Mouse (Mus musculus) gastrocnemius, postnatal 10 days (tissue): ENCODE data around the gene Gm5089. TPM values are rescaled to one million over a fixed set of nuclear protein-coding genes. Genes with fewer than 3 reads are reported as not detected.

Experiments
- DNase-seq: peaks from one replicate; pipeline ENCODE4 v3.0.0; 2021; ENCODE audit warnings: mixed read lengths
- long read RNA-seq, 2 experiments: library from polyadenylated mRNA; stranded (forward); transcript quantifications; one replicate each; pipeline ENCODE4 v2.0.0; 2021
- total RNA-seq, 2 experiments: library from RNA; stranded (reverse); gene quantifications; 2 replicates each; pipeline ENCODE4 v1.2.3; 2021

Gene Gm5089
- not detected for total RNA-seq
- long read RNA-seq, experiment 1: 0 reads
- long read RNA-seq, experiment 2: 0 reads

DNA sequence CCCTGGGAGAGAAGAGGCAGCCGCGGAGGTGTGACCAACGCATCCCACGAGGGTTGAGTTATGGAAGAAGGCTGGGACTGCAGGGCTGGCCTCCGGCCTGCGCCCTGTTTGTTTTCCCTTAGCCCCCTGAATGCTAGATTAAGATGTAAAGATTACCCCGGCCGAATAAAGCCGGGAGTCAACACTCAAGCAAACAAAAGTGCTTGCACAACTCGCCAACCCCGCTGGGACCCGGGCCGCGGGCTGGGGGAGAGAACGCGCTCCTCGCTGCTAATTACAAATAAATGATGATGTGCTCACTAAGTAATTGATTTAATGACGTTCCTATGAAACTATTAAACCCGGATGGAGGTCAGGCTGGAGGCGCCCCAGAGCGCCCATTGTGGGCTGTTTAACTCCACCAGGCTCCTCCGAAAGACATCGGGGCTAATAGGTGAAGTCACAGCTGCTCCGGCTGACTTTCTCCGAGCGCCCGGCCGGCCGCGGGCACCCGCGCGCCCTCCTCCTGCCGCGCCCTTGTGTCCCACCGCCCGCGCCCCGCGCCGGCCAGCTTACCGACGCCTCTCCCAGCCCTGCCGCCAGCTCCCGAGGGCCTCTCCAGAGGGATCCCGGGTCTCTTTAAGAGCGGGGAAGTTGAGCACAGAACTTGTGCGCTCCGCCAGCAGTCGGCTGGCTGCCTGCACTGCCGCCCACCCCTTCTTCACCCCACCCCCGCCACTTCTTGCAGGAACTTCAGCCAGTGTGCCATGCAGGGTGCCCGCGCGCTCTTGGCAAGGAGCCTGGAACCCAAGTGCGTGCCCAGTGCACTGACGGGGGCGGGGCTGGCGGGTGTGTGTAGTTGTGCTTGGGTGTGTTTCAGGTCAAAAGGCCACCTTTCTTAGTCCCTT lies at the start of gene Gm5089:
Gene Gm5089, minus strand, starts transcription at position 620 of the 887 bp plus-strand sequence.
- peak; percentile 33 for DNase-seq

DNA sequence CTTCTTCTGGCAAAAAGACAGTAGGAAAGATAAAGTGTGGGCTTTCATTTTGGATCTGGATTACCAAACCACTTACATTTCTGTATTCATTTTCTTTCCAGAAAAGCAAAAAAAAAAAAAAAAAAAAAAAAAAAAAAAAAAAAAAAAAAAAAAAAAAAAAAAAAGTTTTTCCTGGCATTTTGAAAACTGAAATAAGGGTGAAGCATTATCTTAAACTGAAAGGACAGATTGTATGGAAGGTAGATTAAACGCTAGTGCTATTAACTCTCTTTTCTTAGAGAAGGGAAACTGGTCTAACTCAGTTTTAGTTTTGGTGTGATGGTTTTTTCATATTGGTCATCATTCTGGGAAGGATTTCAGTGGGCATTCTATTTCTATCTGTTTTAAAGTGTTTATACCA lies 41.1 kb upstream of the Gm5089 start:
- no peak for DNase-seq

DNA sequence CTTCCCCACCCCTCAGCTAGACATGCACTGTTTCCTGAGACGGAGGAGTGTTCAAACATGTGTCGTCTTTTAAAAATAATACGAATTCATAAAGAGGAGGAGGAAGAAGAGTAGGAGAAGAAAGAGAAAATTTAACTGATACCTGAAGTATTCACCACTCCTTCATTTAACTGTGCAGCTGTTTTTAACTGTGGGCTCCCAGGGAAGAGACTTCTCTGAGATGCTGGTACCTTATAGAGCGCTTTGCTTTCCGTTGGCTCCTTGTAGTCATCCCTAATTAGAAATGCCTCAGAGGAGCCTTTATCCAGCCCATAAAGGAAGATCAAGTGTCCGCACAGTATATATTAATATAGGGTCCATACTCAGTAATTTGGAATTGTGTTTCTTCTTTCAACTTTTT lies 40.6 kb upstream of the Gm5089 start:
- DNase-seq: no peak

DNA sequence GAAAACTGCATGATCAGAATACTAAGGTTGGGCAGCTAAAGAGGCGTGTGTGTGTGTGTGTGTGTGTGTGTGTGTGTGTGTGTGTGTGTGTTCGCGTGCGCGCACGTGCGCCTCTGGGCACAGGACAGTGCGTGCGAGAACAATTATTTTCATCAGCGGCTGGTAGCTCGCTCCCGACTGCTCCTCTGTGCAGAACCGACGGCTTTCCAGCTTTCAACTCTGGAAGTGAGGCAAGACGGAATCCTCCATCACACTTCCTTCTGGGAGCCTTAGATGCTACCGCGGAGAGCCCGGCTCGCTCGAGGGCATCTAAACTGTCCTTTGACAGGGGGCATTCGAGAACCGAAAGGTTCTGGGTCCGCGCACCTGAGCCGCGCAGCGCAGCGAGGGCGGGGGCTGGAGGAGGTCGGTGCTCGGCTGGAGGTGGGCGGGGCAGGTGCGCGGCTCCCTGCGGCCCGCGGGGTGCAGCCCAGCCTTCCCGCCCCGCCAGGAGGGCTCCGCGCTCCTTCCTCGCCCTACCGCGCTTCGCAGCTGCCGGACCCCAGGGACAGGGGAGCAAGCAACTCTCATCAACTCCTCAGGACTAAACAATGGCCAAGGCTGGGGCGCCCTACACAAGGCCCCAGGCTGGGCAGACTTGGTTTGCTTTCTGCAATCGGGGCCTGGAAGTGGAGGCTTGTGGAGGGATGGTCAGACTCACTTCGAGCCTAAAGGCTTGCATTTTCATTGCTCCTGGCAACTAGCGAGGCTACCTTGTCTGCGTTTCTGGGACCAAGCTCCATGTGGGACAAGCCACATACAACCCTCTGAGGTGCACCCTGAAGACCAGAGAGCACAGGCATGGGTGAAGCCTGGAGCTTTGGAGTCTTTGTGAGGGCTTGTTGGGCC lies 39.8 kb upstream of the Gm5089 start, which contains the start of gene Gm10837:
Gene Gm10837, plus strand, starts transcription at position 146 of the 888 bp plus-strand sequence.
- DNase-seq: no peak

DNA sequence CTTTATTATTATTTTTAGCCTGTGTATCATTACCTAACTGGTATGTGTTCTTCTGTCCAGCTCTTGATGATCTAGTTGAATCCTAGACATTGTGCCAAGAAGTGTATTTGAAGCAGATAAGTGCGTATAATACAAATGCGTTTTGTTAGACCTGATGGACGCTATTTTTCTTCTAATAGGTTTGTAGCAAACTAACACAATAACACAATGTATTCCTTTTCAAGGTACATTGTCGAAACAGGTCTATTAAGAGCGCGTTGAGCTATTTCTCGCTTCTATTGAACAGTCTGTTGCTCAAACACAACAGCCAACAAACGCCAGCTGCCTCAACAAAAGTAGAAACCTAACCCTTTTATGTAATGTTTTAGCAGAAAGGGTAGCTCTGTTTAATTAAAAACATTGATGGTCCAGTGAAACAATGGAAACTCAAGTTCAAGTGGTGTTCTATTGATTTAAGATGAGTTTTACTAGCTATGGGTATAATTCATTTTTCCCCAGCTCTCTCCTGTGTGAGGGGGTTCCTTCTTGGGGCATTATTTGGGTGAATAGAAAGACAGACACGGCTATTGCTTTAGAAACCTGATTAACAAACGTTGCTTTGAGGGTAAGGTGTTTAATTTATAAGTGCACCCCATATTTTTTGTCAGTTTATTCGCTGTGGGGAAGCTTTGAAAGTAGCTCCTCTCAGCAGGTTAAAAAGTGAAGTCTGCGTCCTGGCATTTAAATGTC lies 38.9 kb upstream of the Gm5089 start:
- DNase-seq: no peak

DNA sequence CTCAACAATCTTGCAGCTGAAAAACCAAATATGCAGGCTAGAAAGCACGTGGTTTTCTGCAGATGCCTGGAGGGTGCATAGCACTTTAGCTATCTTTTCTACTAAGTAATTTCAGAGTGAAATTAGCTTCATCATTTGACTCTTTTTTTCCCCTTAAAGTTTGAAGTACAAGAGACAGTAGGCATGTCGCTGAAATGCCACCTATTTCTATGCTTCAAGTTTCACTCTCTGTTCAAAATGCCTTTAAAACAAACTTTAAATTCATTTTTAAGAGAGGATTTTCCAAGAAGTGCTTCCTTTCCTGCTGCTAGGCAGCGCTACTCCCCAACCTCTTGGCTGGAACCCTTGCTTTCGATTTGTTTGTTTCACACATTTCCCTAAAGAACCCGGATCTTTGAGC lies 38.1 kb upstream of the Gm5089 start:
- no peak for DNase-seq

DNA sequence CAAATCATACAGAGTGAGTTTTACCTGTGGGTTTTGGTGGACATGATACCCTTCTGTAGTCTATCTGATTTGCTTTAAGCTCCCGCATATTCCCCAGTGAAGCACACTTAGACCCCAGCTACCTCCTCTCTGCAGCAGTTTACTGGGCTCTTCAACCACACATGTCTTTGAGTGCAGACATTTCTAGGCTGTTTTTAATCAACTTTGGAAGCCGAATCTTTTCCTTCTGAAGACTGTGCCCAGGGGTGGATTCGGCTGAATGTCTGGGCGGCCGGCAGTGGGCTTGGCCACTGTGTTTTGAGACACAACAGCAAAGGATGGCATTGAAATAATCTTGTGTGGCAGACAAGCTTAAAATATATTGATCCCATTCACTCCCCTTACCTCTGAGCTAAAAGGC lies 36.5 kb upstream of the Gm5089 start:
- DNase-seq: no peak

DNA sequence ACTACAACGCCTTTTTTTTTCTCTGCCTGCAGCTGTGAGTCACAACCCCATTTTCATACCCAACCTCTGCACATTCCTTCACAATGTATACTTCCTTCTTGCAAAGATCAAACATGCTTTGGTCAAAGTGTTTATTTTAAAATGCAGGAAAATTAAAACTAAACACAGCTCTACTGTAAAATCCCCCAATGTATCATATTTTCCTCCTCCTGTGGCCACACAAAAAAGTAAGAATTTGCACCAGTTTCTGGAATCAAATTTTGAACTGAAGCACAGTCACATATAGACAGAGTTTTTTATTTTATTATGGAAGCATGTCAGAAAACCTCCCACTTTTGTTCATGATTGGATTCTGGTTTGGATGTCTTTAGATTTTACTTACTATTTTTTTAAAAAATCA lies 35.7 kb upstream of the Gm5089 start:
- DNase-seq: no peak

DNA sequence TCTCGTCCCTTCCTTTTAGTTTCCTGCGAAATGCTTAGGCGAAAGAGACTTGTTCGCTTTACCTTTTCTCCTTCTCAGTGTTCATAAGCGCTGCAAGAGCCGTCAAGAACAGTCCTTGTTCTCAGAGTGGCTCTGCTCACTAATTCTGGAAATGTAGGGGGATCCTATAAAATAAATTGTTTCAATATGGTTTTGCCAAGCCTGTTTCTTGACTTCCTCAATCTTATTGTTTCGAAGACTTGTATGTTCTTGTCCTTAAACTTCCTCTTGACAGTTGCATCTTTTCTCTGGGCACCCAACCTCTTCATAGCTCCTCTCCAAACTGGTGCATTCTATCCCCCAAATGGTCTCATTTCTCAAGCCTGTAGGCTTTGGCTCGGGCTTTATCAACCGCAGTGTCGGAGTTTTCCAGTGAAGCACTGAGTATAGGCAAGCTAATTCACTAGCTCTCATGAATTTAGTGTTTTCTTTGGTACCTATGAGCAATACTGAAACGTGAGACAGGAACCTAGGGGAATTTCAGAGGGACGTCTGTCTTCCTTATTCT lies 34.8 kb upstream of the Gm5089 start:
- DNase-seq: no peak

DNA sequence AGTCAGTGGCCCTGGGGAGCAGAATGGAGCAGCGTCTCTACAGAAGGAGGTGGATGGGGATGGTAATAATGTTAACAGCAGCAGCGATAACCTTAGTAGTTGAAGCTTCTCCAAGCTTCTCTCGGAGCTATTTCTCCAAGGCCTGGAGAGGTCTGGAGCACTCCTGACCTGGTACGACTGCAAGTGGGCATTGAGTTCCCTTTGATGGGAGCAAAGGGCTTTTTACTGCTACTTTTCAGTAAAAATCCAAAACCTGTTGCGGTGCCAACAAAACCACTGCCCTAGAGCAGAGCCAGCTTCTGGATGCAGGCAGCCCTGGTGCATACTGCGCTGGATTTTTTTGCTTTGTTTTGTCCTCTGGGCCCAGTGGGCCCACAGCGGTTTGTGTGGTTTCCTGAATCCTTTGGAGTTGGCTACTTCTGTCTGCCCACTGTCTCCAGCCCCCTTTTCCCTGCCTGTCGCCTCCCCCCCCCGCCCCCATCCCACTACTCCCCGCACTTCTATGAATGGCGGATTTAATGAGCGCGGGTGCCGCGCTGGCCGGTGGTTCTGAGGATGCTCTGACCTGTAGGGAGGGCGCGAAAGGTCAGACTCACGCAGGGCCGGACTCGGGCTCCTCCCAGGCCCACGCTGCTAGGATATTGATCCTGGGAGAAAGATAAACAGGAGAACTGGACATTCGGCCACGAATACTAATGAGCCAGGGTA lies 34.1 kb upstream of the Gm5089 start:
- DNase-seq: no peak

DNA sequence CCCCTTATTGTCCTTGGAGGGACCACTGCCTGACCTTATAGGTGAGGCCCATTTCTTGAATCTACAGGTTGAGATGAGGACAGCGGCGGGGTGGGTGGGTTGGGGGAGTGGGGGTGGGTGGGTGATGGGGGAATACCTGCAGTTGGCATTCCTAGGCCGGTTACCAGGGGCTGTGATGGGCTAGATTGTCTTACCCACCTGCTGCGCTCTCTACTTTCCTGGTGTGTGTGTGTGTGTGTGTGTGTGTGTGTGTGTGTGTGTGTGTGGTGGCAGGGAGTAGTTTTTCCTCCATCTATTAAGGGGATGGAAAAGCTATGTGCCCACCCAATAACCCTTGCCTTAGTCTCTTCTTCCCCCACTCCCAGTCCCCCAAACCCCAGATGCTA lies 33.5 kb upstream of the Gm5089 start:
- no peak for DNase-seq

DNA sequence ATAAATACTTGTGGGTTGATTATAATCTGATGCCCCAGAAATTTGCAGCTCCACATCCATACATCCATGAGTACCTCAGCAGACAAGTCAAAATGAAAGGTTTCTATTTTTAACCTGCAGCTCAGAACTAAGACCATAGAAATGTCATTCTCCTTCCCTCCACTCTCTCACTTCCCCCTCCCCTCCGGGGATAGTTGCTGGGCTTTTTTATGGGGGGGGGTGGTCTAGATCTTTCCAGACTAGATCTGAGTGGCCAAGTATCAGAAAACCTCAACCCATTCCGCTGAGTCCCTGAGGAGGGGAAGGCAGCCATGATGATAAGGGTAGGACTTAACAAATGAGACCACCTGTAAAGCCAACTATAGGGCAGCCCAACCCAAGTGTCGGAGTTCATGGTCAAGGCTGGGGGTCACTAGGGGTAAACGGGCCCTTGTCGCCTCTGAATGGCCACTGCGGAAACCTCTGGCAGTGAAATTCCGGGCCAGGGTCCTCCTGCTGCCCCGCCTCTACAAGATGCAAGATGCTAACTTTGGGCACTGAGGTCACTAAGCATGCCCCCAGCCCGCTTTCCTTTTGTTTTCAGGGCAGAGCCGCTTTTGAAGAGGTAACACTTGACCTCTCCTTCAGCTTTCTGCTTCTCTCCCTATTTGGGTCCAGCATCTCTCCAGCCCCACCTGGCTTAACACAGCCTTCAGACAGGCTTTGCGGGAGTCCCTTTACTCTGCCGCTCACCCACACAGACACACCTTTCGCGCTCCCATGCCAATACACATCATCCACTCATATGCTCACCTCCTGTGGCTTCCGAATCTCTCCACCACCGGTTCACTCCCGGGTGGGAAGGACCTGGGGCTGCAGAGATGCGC lies 32.9 kb upstream of the Gm5089 start:
- no peak for DNase-seq

DNA sequence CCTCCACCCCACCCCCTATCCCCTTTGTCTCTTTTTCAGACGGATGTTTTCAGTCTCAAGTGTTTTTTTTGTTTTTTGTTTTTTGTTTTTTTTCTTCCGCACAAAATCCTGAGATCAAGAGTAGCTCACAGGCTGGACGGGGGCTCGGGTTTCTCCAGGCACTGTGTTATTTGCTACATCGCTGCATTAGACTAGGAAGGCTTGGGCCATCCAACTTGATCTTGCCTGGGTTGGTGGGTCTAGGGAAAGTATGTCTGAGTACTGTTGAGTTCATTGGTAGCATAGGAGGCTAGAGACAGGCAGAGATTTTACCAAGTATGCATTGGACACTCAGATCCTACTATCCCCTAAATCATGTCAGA lies 32.1 kb upstream of the Gm5089 start:
- DNase-seq: no peak

DNA sequence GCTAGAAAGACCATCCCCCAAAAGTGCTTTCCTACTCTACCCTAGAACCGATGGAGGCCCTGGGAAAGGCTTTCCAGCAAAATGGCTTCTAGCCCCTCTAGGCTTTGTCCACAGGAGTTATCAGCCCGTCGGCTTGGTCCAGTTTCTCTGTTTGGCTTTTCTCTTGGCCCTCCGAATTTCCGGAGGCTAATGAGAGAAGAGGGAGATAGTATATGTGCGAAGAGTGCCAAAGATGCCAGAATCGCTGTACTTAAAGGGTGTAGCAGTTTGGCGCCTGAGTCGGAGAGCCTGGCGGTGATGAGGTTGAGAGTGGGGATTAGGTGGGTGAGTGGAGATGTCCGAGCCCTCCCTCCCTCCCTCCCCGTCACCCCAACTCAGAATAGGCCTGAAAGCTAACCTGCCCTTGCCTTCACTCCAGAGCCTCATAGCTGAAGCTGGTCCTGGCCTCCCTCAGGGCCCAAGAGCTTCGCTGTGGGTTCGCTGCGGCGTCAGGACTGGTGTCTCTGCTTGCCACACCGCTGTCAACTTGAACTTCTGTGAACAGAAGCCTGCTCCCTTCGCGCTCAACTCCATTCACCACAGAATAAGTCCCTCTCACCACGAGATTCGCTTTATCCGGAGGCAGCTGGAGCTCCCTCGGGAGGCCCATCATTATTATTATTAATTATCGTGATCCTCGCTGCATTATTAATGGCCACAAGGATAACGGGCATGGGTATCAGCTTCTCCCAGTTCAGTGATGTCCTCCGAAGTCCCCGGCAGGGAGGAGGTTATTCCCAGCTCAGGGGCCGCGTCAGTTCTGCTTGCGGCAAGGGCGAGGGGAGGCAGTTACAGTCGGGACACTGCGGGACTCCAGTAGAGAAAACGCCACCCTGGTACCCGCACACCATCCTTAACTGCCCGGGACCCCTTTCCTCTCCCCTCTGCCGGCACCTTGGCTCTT lies 31.4 kb upstream of the Gm5089 start:
- DNase-seq: no peak

DNA sequence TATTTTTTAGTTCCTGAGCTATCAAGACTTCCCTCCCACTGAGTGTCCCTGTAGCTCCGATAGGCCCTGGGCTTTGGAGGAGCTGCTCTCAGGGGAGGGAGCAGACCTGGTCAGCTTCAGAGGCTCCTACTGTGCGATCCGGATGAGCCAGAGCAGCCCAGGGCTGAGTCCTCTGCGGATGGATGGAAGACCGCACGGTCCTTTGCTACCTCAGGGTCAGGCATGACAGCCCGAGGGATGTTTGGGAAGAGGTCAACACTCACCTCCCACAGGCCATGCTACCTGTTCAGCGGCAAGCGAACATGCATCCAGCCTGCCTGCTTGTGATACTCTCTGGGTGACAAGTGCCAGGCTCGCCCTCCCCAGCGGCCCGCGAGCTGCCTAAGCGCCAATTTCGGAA lies 30.3 kb upstream of the Gm5089 start:
- DNase-seq: no peak

DNA sequence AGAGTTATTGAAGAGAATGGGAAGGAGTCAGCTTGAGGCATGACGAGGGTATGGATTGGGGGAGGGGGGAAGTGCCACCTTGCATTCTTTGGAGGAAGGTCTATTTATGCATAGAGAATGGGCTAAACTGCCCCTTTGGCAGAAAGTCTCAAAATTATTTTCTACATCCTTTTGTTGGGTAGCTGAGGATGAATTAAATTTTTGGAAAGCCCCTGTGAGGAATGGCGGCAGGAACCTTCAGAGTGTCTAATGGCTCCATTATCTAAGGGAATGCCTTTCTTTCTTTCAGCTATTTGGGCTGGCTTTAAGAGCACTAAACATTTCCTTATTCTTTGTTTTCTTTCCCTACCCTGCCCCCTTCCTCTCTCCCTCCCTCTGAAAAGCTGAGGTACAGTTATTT lies 29.4 kb upstream of the Gm5089 start:
- no peak for DNase-seq

DNA sequence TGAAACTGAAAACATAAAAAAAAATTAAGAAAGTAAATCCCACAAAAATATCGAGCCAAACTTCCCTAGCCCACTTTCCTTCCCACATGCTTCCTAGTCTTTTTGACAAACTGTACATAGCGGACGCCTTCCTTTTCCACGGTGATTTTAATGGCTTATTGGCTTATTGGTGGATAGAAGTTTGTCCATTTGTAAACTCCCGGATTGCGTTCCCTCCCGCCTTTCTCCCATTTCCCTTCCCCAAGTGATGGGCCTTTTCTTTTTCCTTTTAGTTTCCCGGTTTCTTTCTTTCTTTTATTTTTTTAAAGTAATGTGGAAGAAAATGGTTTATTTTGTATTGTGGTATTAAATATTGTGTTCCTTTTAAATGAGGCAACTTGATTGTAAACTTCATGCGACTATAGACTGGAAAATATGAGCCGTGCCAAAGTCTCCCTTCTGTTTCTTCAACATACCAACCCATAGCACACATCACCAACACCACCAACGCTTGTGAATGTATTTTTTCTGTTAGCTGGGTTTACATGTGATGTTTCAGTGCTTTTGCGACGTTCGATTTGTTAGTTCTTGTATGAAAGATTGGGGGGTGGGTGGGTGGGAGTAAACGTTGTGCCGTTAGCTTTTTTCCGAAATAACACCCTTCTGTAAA lies 28.7 kb upstream of the Gm5089 start:
- DNase-seq: no peak

DNA sequence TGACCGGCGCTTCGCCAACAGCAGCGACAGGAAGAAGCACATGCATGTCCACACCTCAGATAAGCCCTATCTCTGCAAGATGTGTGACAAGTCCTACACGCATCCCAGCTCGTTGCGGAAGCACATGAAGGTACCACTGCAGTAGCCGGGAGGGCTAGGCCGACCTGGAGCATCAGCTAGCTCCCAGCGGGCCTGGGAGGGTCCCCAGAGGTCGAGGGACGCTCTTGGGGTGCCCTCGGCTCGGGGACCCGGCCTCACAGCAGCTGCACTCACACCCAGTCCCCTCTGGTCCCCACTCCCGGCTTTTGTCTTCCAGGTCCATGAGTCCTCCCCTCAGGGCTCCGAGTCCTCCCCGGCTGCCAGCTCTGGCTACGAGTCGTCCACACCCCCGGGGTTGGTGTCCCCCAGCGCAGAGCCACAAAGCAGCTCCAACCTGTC lies 27.7 kb upstream of the Gm5089 start:
- no peak for DNase-seq
